Mouse (Mus musculus) liver, embryonic 11.5 days (tissue): ENCODE results near the gene Gas2l2. TPM values are rescaled to one million over a fixed set of nuclear protein-coding genes. Genes with fewer than 3 reads are reported as not detected.

Experiments
- ATAC-seq: fragments of 200-750 bp; cut with Nextera tagmentation; replicated peaks from 2 replicates; pipeline ENCODE4 v1.8.0; 2017; ENCODE audit warnings: moderate number of reproducible peaks, mild to moderate bottlenecking, moderate TSS enrichment, moderate library complexity; ENCODE audit not compliant: low FRiP score
- DNase-seq: peaks from one replicate; pipeline ENCODE4 v3.0.0-alpha.2; 2017; ENCODE audit warnings: low spot score
- H3K27ac ChIP-seq: fragments of 300-500 bp; sonication (generic); 2 replicates; pipeline ENCODE4 v1.5.1; 2014; ENCODE audit warnings: mild to moderate bottlenecking, low read depth, low read length, control low read depth
- H3K27me3 ChIP-seq: fragments of 300-500 bp; sonication (generic); replicated peaks from 2 replicates; pipeline ENCODE4 v1.6.1; 2014; ENCODE audit warnings: low read length, mixed read lengths; ENCODE audit not compliant: control insufficient read depth, insufficient read depth
- H3K36me3 ChIP-seq: fragments of 300-500 bp; sonication (generic); 2 replicates; pipeline ENCODE4 v1.6.1; 2014; ENCODE audit warnings: mild to moderate bottlenecking, low read length, moderate library complexity, mixed read lengths; ENCODE audit not compliant: control insufficient read depth, insufficient read depth
- H3K4me1 ChIP-seq: fragments of 300-500 bp; sonication (generic); replicated peaks from 2 replicates; pipeline ENCODE4 v1.6.1; 2014; ENCODE audit warnings: low read length, mixed read lengths; ENCODE audit not compliant: control insufficient read depth, insufficient read depth
- H3K4me2 ChIP-seq: fragments of 300-500 bp; sonication (generic); 2 replicates; pipeline ENCODE4 v1.6.1; 2014; ENCODE audit warnings: mild to moderate bottlenecking, control low read depth, moderate library complexity
- H3K4me3 ChIP-seq: fragments of 300-500 bp; sonication (generic); 2 replicates; pipeline ENCODE4 v1.5.1; 2014; ENCODE audit warnings: low read depth, low read length, control low read depth
- H3K9ac ChIP-seq: fragments of 300-500 bp; sonication (generic); 2 replicates; pipeline ENCODE4 v1.6.1; 2014; ENCODE audit warnings: low read depth, low read length, control low read depth
- H3K9me3 ChIP-seq: fragments of 300-500 bp; sonication (generic); 2 replicates; pipeline ENCODE4 v1.6.1; 2016; ENCODE audit warnings: low read length, inconsistent platforms, mixed read lengths; ENCODE audit not compliant: control insufficient read depth
- WGBS: fragments of 180-500 bp; shearing (Covaris S2); extraction: QIAGEN DNeasy Blood & Tissue Kit; methylation state at CpG from one replicate; pipeline ENCODE4 v1.1.7; 2014; 5-methylcytosine and 5-hydroxymethylcytosine counted together
- polyA plus RNA-seq: library from polyadenylated mRNA; unstranded; fragments of >200 nt; fragmentation: Nextera tagmentation; extraction: Ambion mirVana; gene quantifications from 2 replicates; pipeline ENCODE4 v1.2.1, GENCODE M21; 2014

The Gas2l2 gene
- polyA plus RNA-seq, 1 experiment from 2014 or later = not detected

DNA sequence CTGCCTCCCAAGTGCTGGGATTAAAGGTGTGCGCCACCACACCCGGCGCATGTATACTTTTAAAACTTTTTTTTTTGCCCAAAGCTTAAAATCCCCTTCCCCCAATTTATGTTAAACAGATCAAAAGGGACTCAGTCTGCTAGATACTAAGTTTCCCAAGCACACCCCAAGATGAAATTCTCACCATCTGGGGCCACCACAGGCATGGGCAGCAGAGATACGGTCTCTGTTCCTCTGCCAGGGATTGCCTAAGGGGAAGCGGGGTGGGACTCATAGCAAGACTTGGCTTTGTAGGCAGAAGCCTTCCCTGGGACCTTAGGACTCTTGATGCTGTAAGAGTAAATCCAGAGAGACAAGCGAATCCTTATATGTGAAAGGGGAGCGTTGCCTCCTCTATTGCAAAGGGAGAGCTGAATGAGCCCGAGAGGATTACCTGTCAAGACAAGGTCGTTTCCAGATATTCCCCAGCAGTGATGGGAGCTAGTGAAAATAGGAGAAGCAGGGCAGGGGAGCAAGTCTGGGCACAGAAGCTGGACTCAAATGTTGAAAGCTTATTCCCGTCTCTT is 32.3 kb upstream of the Gas2l2 start:
- no peak overlapping the region; the same call in 1 of the 2 replicates for H3K4me2 ChIP-seq
- no peaks in the 10 kb centered on the region for H3K36me3 ChIP-seq
- H3K9ac ChIP-seq = no peak overlapping the region
- peaks cover 6% of the 10 kb centered on the region for H3K4me1 ChIP-seq
- H3K4me3 ChIP-seq = no peak overlapping the region
- 70% methylated on average over 10 of the region's 10 CpGs for WGBS
- DNase-seq (peak; percentile 28), ATAC-seq (no peak)
- H3K27ac ChIP-seq = no peak overlapping the region
- H3K9me3 ChIP-seq = no peaks in the 10 kb centered on the region
- peaks cover 43% of the 10 kb centered on the region for H3K27me3 ChIP-seq

DNA sequence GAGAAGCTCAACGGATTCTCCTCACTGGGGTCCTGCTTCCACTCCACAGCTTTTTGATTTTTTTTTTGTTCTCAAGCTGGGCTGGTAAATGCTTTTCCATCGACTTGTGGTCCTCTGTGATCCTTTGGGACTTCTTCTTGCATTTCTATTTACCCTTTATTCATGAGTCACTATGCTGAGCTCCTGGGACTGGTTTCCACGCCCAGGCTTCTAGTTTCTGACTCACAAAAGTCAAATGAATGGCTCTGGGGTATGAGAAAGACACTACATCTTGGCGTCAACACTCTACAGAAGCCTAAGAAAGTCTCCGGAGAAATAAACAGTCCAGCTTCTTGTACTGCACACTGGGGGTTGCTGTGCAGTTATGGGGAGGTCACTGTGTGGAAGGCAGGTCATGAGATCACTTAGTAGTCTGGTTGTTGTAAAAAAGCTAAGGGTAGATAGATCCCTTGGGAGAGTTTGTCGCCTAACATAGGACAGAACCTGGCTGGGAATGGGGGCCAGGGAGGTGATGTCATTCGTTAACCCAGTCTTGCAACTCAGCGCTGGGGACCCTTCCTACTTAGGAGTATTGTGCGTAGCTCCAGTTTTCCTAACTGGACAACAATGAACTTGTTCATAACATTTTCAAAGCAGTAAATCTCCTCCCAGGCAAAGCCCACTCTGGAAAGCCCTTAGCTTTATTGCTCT is 28.8 kb upstream of the Gas2l2 start:
- no peak overlapping the region for H3K4me3 ChIP-seq
- peaks cover 25% of the 10 kb centered on the region for H3K27me3 ChIP-seq
- H3K9ac ChIP-seq = no peak overlapping the region
- H3K4me1 ChIP-seq = peaks cover 23% of the 10 kb centered on the region
- no peak overlapping the region for H3K4me2 ChIP-seq
- H3K36me3 ChIP-seq = no peaks in the 10 kb centered on the region
- no peak overlapping the region for H3K27ac ChIP-seq
- DNase-seq (no peak), ATAC-seq (no peak)
- 69% methylated on average over 9 of the region's 9 CpGs for WGBS
- no peaks in the 10 kb centered on the region for H3K9me3 ChIP-seq

DNA sequence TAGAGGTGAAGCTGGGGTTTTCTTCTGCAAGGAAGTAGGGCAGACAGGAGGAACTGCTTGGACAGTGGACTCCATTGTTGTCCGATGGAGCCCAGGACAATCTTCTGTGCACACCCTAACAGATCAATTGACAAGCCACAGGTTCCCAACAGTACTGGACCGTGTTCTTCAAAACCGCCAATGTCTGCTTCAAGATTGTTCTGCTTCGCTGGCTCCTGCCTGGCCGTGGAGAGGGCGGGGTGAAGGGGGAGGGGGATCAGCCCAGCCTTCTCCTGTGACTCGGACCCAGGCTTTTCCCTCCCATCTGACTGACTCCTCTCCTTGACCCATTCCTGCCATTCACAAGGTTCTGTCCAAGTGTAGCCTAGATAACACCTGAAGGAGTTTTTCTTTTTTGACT is 28.0 kb upstream of the Gas2l2 start:
- no peaks in the 10 kb centered on the region for H3K36me3 ChIP-seq
- ATAC-seq (no peak), DNase-seq (no peak)
- no peak overlapping the region for H3K4me2 ChIP-seq
- no peak overlapping the region for H3K27ac ChIP-seq
- 49% methylated on average over 7 of the region's 7 CpGs for WGBS
- H3K27me3 ChIP-seq = peaks cover 17% of the 10 kb centered on the region
- H3K4me3 ChIP-seq = no peak overlapping the region
- H3K9ac ChIP-seq = no peak overlapping the region
- H3K4me1 ChIP-seq = peaks cover 21% of the 10 kb centered on the region
- no peaks in the 10 kb centered on the region for H3K9me3 ChIP-seq

DNA sequence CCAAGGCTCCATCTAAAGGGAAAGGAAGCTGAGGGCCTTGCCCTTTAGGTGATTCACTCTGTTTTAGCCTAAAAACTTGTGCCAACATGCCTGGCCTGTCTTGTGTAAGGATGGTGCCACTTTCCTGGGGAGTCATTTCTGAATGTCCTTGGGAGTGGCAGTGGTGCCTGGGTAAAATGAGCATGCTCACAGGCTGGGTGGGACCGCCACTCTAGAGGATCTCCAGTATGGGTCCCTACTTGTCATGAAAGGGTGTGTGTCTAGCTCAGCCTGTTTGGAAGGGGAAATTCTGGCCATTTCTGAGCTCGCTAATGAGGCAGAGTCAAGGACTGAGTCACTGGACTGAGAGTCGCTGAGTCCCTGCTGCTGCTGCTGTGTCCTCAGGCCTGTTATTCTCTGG is 26.4 kb upstream of the Gas2l2 start:
- Histone ChIP-seq H3K4me3 (no peak overlapping the region), H3K4me1 (peaks cover 21% of the 10 kb centered on the region), H3K27ac (peak overlapping the region; percentile 32; the same call in 1 of the 2 replicates), H3K9ac (no peak overlapping the region), H3K4me2 (no peak overlapping the region), H3K36me3 (no peaks in the 10 kb centered on the region), H3K27me3 (0 out of 2 replicates have a peak, but pooled peaks cover 4% of the 10 kb centered on the region), H3K9me3 (no peaks in the 10 kb centered on the region)
- ATAC-seq (no peak), DNase-seq (no peak)
- WGBS = 58% methylated on average over 3 of the region's 3 CpGs

DNA sequence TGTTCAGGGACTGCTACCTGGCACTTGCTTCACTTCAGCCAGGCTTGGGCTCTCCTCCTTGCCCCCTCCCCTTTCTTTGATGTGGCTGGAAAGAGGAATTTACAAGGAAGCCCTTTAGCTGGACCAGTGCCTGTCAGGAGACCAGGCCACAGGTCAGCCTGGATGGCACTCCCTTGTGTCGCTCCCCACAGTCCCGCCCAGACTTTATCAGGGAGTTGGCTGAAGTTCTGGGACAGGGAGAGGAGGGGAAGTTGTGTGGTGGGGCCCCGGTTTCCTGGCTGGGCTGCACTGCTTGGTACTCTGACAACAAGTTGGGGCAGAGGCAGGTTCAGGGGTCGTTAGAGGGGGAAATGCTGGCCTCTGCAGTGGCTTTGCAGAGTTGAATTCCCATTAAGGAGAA is 25.3 kb upstream of the Gas2l2 start:
- Histone ChIP-seq H3K27me3 (no peaks in the 10 kb centered on the region), H3K9ac (no peak overlapping the region), H3K36me3 (no peaks in the 10 kb centered on the region), H3K27ac (no peak overlapping the region), H3K4me1 (peaks cover 21% of the 10 kb centered on the region), H3K9me3 (no peaks in the 10 kb centered on the region), H3K4me3 (no peak overlapping the region), H3K4me2 (no peak overlapping the region)
- 1% methylated on average over 4 of the region's 4 CpGs for WGBS
- DNase-seq (peak; percentile 36), ATAC-seq (no peak; the same call in 1 of the 2 replicates)

DNA sequence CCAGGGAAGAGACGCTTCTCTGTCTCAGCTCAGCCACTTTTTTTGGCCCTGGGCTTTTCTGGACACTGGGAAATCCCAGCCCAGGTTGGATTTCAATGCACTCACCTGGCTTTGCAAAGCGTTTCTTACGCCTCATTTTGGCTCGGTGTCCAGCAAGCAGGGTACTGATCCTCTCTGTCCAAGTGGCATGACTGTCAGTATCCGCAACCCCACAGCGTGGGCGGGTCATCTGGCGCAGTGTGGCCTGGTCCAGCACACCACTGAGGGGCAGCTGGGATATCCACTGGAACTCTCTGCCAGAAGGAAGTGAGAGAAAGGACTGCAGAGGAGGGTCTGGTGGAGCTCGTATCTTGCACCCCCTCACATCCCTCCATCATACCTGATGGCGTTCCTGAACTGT is 22.0 kb upstream of the Gas2l2 start:
- Histone ChIP-seq H3K27me3 (peaks cover 11% of the 10 kb centered on the region), H3K9me3 (no peaks in the 10 kb centered on the region), H3K27ac (no peak overlapping the region), H3K4me1 (peaks cover 30% of the 10 kb centered on the region), H3K4me2 (no peak overlapping the region), H3K36me3 (no peaks in the 10 kb centered on the region), H3K9ac (no peak overlapping the region), H3K4me3 (no peak overlapping the region)
- WGBS = 83% methylated on average over 10 of the region's 10 CpGs
- no peak for ATAC-seq
- DNase-seq = no peak

DNA sequence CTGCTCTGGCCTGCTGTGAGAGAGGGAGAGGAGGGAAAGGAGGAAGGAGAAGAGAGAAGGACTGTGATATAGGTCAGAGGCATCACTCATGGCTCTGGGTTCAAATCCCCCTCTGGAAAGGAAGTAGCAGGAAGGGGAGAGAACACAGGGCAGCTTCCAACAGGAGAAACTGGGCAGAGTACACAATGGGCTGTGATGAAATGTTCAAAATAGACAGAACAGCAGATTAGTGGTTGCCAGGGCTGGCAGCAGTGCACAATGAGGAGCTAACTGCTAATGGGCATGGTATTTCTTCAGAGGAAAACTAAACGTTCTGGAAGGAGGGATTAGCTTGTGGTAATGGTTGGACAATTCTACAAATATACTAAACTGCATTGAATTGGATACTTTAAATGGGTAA is 21.3 kb upstream of the Gas2l2 start:
- H3K4me2 ChIP-seq = no peak overlapping the region
- peaks cover 16% of the 10 kb centered on the region for H3K27me3 ChIP-seq
- WGBS = 50% methylated on average over 1 of the region's 1 CpGs
- no peak overlapping the region for H3K9ac ChIP-seq
- peaks cover 24% of the 10 kb centered on the region for H3K4me1 ChIP-seq
- DNase-seq (no peak), ATAC-seq (no peak)
- H3K4me3 ChIP-seq = no peak overlapping the region
- H3K27ac ChIP-seq = no peak overlapping the region
- H3K36me3 ChIP-seq = no peaks in the 10 kb centered on the region
- no peaks in the 10 kb centered on the region for H3K9me3 ChIP-seq

DNA sequence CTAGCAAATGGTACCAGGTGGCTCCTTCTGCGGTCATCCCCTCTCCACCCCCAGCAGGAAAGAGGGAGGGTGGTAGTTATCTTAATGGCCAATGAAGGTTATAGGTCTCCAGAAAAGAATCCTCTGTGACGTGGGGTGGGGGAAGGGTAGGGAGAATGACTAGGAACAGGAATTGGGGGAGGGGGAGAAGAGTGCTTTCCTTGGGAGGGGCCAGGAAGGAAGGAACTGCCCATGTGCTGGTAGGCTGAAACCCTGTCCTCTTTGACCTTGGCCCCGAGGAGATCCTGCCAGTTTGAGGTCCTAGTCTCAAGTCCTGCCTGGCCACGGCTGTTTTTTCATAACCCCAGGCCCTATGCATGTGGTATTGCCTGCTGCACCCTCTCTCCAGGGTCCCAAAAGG is 20.0 kb upstream of the Gas2l2 start:
- H3K36me3 ChIP-seq = no peaks in the 10 kb centered on the region
- no peaks in the 10 kb centered on the region for H3K9me3 ChIP-seq
- H3K4me1 ChIP-seq = peaks cover 17% of the 10 kb centered on the region
- no peak overlapping the region for H3K4me3 ChIP-seq
- no peak overlapping the region for H3K9ac ChIP-seq
- H3K4me2 ChIP-seq = no peak overlapping the region
- 28% methylated on average over 4 of the region's 4 CpGs for WGBS
- H3K27me3 ChIP-seq = peaks cover 29% of the 10 kb centered on the region
- DNase-seq (no peak), ATAC-seq (no peak)
- H3K27ac ChIP-seq = no peak overlapping the region

DNA sequence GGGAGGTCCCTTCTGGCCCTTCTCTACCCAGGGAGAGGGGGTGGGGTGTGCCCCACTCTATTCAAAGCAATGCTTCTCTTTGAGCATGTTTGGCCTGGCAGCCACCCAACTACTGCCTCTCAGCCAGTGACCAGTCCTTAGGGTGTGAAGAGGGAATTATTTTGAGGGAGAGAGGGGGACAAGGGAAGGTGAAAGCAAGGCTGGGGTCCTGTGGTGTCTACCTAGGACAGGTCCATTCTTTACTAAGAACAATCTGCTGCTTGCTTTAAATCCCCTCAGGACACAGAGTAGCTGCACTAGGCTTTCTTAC is 19.6 kb upstream of the Gas2l2 start:
- no peak overlapping the region for H3K4me3 ChIP-seq
- no peak overlapping the region for H3K27ac ChIP-seq
- H3K36me3 ChIP-seq = no peaks in the 10 kb centered on the region
- DNase-seq = no peak
- no peaks in the 10 kb centered on the region for H3K9me3 ChIP-seq
- H3K27me3 ChIP-seq = peaks cover 33% of the 10 kb centered on the region
- ATAC-seq = no peak
- H3K4me1 ChIP-seq = peaks cover 16% of the 10 kb centered on the region
- no peak overlapping the region for H3K9ac ChIP-seq
- H3K4me2 ChIP-seq = no peak overlapping the region
